Mouse (Mus musculus) bone marrow, adult 2 months (tissue): ENCODE measurements at regions not wholly inside any gene's neighbourhood (a gene's known extent, or its start where the extent isn't known, plus 50 kb on each side); places are given as distances from the start of the nearest gene placed in this dataset.

Experiments
- H3K27ac ChIP-seq: fragments of 200-500 bp; 2 replicates; pipeline ENCODE4 v1.5.1; 2012; ENCODE audit warnings: low read depth, mild to moderate bottlenecking, control low read depth, inconsistent platforms, low read length; ENCODE audit not compliant: control insufficient read depth, poor library complexity, insufficient read depth
- H3K4me1 ChIP-seq: fragments of 200-500 bp; 2 replicates; pipeline ENCODE4 v1.6.1; 2011; ENCODE audit warnings: low read length; ENCODE audit not compliant: control insufficient read depth, insufficient read depth
- H3K4me3 ChIP-seq: fragments of 200-500 bp; replicated peaks from 2 replicates; pipeline ENCODE3; 2011; ENCODE audit warnings: mild to moderate bottlenecking, low read depth, low read length, control low read depth; ENCODE audit not compliant: control insufficient read depth
- CTCF ChIP-seq: fragments of 200-500 bp; IDR thresholded peaks from 2 replicates; pipeline ENCODE4 v1.5.1; 2011; ENCODE audit warnings: low read length, control low read depth; ENCODE audit not compliant: control insufficient read depth, insufficient read depth
- POLR2A ChIP-seq: fragments of 200-500 bp; IDR thresholded peaks from 2 replicates; pipeline ENCODE4 v1.6.1; 2011; ENCODE audit warnings: low read depth, mild to moderate bottlenecking, control low read depth, low read length, borderline replicate concordance; ENCODE audit not compliant: control insufficient read depth
- WGBS: fragments of 180-500 bp; shearing (Covaris S2); methylation state at CpG from one replicate; pipeline ENCODE4 v1.1.7; 2018; 5-methylcytosine and 5-hydroxymethylcytosine counted together

DNA sequence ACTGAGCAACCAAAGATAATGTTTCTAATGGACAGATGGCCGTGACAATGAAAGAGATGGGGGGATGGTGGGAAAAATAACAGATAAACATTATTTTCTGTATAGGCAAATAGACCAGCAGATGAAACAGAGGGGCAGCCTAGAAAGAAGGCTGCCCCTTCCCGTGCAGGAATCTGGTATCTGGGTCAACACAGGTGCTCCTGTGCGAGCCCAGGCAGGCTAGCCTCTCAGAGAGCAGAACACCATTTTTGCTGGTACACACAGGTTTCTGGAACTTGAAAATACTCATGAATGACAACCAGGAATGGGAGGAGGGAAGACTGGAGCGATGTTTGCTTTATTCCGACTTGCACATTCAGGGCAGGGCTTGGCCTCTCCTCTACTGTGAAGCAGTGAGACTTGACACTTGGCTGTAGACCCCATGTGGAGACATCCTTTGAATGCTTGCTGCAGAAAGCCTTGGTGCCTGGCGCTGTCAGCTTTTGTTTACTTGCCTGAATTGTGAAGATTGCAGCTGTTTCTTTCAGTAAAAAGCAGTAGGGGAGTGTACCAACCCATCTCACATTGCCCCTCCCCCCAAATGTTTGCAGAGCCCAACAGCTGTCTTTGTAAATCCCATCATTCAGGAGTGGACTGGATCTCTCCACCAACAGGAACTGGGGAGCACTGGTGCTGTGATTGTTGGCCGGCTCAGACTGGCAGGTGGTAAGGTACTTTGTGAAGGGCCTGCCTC, 172.5 kb downstream of the Gm5426 start:
- Histone ChIP-seq H3K4me1 (no peaks in the 10 kb centered on the region), H3K27ac (peak overlapping the region; percentile 33; the same call in 1 of the 2 replicates), H3K4me3 (no peak overlapping the region)
- 75% methylated on average over 7 of the region's 7 CpGs for WGBS
- TF ChIP-seq CTCF, result no peak
- TF ChIP-seq POLR2A, result no peak

DNA sequence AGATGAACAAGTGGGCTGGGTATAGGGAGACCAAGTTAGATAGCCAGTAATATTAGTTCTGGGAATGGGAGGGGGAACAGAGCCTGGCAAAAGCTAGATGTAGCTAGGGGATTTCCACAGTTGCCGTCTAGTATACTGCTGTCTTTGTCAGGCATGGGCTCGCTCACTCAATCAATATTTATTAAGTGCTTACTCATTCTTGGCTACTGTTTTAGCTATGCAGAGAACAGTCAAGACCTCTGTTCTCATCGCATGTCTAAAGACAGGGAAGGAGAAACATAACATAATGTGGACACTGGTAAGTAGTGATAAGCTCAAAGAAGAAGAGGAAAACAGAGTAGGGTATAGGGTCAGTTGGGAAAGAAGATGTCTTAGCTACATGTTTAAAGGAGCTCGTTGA, 173.4 kb downstream of the Gm5426 start:
- H3K4me3 ChIP-seq, result no peak overlapping the region
- no peak for TF ChIP-seq CTCF
- no peak for TF ChIP-seq POLR2A
- H3K4me1 ChIP-seq, result no peaks in the 10 kb centered on the region
- H3K27ac ChIP-seq, result no peak overlapping the region
- WGBS, result 67% methylated on average over 4 of the region's 4 CpGs

DNA sequence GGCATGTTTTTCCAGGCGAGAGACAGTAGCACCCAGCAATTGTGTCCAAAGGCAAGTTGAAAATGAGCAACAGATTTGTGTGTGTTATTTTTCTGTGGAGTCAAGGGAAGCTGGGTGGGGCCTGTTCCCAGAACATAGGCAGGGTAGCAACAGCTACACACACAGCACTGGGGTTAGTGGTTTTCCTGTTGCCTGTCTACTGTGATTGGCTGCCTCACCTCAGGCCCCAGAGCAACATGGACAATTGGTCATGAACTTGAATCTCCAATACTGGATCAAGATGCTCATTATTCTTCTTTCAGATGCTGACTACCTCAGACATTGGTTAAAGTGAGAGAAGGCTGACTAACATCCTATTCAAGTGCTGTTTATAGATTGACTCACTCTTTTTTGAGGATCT, 188.9 kb downstream of the Gm5426 start:
- WGBS, result 70% methylated on average over 1 of the region's 1 CpGs
- no peak overlapping the region for H3K27ac ChIP-seq
- no peaks in the 10 kb centered on the region; the same call in 1 of the 2 replicates for H3K4me1 ChIP-seq
- no peak overlapping the region for H3K4me3 ChIP-seq
- TF ChIP-seq CTCF (no peak), POLR2A (no peak)

DNA sequence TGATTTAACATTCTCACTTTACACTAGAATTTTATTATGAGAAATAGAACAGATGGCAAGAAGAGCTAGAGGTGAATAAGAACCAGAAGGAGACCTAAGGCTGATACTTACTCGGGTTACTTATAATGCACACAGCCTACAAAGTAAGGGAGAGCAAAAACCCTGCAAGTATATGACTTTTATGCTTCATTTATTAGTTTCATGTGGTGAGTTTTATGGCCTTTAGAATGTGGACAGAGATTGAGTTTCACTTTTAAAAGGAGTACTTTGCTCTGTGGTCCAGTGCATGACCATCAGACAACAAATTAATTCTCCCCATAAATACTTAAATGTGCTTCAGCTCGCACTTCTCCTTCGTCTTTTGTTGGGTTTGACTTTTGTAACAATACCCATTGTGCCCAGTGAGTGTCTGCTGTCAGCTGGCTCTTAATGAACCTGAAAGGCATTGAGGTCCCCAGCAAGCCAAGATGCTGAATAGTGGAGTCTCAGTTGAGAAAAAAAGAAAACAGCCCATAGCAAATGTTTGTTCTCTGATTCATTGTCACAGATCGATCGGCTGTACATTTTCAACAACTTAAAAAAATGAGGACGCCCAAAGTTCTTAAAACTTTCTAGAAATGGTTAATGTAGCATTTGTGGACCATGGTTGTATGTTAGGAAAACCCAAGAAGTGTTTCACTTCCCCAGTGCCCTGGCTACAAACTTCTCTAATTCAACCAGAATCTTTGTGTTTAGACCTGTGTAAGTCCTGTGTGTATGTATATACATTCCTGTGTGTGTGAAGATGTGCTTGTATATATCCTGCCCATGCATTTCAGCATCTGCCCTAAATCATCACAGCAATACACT, 194.5 kb downstream of the Gm5426 start:
- 69% methylated on average over 6 of the region's 6 CpGs for WGBS
- TF ChIP-seq POLR2A, result no peak
- TF ChIP-seq CTCF, result no peak
- Histone ChIP-seq H3K4me1 (peaks cover 2% of the 10 kb centered on the region; the same call in 1 of the 2 replicates), H3K4me3 (no peak overlapping the region), H3K27ac (no peak overlapping the region; the same call in 1 of the 2 replicates)

DNA sequence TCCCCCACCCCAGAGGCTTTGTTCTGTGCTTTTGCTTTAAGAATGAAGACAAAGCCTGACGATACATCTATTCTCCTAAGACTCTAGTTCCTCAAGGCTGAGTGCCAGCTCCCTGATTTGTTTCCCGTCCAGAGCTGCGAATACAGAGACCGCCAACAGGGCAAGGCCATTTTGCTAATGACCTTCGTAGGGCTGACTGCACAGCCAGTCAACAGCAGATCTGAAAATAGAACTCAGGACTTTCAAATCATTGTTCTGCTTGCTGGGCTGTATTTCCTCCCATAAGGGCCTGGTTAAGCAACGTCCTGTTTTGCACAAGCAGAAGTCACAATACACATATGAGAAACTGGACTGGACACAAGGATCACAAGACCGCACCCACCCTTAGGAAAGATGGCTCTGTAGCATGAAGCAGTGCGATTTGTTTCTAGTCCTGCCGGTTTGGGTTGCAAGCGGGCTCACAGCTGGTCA, 196.4 kb downstream of the Gm5426 start:
- Histone ChIP-seq H3K4me3 (no peak overlapping the region), H3K27ac (peak overlapping the region; percentile 95), H3K4me1 (peaks cover 3% of the 10 kb centered on the region)
- no peak for TF ChIP-seq CTCF
- no peak for TF ChIP-seq POLR2A
- 43% methylated on average over 10 of the region's 10 CpGs for WGBS

DNA sequence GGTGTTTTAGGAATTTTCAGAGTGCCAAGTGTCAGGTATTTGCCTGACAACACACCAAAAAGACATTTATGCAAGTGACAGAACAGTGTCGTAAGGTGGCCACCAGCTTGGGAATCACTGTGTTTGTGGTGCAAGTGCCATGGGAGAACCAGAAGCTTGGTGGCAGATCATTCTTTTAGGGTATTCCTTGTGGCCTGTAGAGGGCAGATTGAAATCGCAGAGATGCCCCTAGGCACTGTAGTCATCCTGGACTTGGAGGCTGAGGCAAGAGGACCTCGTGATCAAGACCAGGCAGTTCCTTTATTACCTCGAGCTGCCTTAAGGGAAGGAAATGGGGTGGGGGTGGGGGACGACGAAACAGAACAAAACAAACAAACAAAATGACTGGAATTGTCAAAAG, 196.8 kb downstream of the Gm5426 start:
- no peak overlapping the region for H3K4me3 ChIP-seq
- 14% methylated on average over 6 of the region's 6 CpGs for WGBS
- H3K27ac ChIP-seq, result peak overlapping the region; percentile 95
- peaks cover 4% of the 10 kb centered on the region for H3K4me1 ChIP-seq
- TF ChIP-seq POLR2A (no peak), CTCF (peak; percentile 55)

DNA sequence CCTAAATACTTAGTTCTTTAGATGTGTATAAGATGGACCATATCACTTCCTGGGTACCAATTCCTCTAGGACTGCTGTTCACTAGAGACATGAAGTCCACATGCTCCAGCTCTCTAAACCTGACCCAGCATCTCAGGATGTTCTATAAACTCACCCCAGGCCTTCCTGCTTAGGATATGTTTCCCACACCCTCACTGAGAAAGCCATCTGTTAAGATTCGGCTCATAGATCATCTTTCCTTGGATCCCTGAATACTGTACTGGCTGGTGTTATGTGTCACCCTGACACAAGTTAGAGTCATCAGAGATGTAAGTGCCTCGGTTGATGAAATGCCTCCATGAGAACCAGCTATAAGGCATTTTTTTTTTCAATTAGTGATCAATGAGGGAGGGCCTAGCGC, 199.9 kb downstream of the Gm5426 start:
- no peak overlapping the region for H3K4me3 ChIP-seq
- no peak overlapping the region for H3K27ac ChIP-seq
- TF ChIP-seq POLR2A, result no peak
- TF ChIP-seq CTCF, result no peak
- H3K4me1 ChIP-seq, result peaks cover 4% of the 10 kb centered on the region
- WGBS, result 86% methylated on average over 3 of the region's 3 CpGs

DNA sequence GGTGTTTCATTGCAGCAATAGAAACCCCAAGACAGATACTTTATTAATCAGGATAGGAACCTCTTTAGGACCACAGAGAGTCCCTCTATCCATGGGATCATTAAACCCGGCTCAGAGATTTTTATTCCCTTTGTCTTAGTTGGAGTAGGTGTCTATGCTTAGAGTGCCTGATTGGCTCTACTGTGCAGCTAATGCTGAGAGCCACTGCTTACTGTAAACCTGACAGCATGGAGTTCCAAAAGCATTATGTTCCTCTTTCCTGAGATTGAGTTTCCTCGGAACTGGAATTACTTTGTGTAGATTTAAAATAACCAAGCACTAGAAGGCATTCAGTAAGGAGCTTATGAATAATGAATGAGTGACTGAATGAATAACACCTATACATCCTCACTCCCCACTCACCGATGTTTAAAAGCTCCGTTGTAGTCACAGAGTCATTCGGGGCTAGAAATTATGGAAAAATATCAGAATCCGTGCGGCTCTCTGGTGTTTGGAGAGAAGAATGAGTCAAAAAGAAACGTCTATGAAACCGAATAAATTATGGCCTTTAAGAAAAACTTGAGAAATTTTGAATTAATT, 200.8 kb downstream of the Gm5426 start:
- Histone ChIP-seq H3K4me3 (no peak overlapping the region), H3K4me1 (peaks cover 4% of the 10 kb centered on the region), H3K27ac (no peak overlapping the region; the same call in 1 of the 2 replicates)
- 84% methylated on average over 9 of the region's 9 CpGs for WGBS
- no peak for TF ChIP-seq CTCF
